Mouse (Mus musculus) olfactory bulb, adult 2 months (tissue): ENCODE measurements around the gene Cpeb2.

Experiments
- CTCF ChIP-seq: fragments of 200-500 bp; IDR thresholded peaks from 2 replicates; pipeline ENCODE4 v1.5.1; 2012; ENCODE audit warnings: low read depth, mild to moderate bottlenecking, low read length, moderate library complexity; ENCODE audit not compliant: insufficient read depth
- POLR2A ChIP-seq: fragments of 200-500 bp; IDR thresholded peaks from 2 replicates; pipeline ENCODE4 v1.6.1; 2012; ENCODE audit warnings: mild to moderate bottlenecking, low read depth, low read length, moderate library complexity; ENCODE audit not compliant: insufficient read depth

- TF ChIP-seq CTCF (no peak), POLR2A (no peak)
These were observed 52.8 kb downstream of the Cpeb2 start for GRCm38 (mm10) chr5:43285756-43286155.
